Mouse (Mus musculus) thymus, adult 18-20 months (tissue): Measurements from ENCODE around the gene 4932438A13Rik.

ENCODE experiments used
- DNase-seq, 2 experiments: peaks; one replicate each; pipeline ENCODE4 v3.0.0; 2022; ENCODE audit warnings: mixed read lengths in 2 of 2

The 4932438A13Rik gene

DNA sequence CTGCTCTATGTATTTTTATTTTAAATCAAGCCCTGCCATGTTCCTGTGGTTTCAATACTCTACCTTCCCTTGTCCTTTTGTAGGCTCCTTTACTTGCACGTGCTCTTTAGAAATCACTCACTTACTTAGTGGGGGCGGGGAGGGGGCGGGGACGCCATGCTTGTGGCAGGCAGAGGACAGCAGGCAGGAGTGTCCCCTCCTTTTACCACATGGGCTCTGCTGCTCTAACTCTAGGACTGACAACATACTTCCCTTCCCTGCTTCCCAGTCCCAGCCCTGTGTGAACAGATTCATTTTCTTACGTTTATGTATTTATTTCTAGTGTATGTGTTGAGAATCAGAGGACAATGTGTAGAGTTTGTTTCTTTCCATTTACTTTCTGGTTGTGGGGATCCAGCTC, 78.7 kb downstream of the 4932438A13Rik start:
- no peak for DNase-seq

DNA sequence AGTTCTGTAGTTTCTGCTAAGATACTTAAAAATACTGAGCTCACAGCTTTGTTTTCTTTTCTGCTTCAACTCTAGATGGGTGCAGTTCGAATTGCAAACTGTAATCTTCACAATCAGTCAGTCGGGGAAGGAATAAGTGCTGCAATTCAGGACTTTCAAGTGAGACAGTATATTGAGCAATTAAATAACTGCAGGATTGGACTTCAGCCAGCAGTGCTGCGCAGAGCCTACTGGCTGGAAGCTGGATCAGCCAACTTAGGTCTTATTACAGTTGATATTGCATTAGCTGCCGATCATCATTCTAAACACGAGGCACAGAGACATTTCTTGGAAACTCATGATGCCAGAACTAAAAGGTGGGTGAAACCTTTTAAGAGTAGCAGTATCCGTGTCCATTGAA, 79.2 kb downstream of the 4932438A13Rik start:
- DNase-seq: no peak

DNA sequence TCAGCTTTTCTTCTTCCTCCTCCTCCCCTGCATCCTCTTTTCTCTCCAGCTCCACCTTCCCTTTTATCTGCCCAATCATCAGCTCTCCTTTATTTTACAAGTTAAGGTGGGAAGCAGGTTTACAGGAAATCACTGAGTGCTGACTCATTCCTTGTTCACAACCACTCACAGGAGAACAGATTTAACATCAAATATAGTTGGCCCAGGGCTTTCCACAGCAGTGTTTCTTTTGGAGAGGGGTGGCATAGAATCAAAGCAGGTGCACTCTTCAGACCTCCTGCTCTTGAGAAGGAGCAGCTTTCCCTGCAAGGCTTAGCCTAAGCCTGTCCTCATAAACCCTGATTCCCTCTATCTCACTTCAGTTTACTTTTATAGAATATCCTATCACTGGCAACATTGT, 80.8 kb downstream of the 4932438A13Rik start:
- DNase-seq: no peak

DNA sequence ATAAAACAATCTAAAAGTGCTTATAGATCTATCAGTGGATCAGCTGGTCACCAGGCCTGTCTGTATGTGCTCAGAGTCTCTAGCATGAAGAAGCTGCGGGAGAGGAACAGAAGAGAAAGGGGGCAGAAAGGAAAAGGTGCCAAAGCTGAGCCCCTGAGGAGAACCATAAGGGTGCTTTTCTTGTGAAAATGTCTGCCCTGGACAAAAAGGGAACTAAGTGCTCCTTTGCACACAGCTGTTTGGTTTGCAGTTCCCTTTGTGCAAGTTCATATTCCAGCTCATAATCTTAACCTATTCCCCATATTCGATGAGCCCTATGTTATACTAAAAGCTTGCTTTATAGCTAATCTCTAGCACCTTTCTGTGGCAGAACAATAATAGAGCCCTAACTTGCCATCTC, 175.1 kb downstream of the 4932438A13Rik start:
- no peak for DNase-seq

DNA sequence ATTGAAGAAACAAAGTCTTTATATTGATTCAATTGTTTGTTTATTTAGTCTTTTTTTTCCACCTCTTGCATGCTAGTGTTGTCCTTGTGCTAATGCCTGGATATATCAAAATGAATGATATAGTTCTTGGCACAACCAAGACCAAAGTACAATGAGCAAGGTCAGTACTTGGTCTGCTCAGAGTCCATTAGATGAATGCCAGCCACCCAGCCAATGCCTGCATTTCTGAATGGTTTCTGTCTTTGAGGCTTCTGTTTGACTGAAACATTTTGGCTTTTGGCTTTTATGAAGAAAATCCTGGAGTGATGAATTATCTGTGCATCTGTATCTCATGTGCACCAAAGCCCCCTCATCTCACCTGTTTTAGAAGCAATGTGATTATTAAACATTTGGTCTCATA, 176.9 kb downstream of the 4932438A13Rik start:
- no peak for DNase-seq

DNA sequence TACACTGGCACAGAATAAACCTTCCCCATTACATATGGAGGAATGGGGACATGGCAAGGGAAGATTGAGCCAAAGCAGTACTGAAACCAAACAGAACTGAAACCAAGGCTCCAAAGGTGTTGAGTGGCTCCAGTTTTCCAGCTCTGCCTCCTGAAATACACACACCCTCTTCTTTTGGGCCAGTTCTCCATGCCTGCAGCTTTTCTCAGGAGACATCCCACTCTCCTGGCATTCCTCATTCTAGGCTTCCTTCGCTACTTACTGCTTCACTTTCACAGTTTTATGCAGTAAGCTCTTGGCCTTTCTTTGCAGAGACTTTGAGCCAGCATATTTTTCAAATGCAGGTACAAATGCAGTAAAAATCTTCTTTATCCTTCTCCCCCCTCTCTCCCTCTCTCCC, 188.6 kb downstream of the 4932438A13Rik start:
- DNase-seq: no peak

DNA sequence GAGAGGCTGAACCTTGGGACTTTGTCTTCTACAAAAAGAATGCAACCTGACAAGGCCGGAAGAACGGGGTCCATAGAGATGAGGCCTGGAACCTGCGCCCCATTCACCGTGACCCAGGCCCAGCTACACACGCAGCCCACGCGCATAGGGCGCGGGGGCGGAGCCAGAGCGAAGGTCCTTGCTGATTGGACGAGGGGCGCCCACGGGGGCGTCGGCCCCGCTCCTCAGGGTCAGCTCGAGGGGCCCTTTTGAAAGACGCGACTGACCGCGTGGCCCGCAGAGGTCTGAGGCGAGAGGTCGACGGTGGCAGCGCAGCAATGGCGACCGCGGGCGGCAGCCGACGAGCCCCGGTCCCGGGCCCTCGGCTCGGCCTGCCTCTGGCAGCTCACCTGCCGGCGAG, 200.5 kb downstream of the 4932438A13Rik start, which contains the start of gene Adad1:
Gene Adad1, plus strand, starts transcription at position 122 of the 400 bp plus-strand sequence.
- DNase-seq: no peak

DNA sequence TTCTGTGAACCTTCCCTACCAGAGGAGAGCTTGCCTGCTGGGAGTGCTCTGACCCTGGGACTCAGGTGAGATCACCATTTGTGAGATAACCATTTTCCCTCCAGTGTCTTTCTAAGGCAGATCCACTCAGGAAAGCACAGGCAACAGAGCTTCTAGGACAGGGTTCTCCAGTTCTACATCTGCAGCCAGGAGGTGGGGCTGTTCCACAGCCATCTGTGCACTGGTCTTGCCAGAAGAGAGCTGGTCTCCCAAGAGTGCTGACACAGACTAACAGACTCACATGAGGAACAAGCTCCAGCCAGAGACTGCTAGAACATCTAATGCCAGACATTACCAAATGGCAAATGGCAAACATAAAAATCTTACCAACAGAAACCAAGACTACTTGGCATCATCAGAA, 210.3 kb downstream of the 4932438A13Rik start:
- no peak for DNase-seq

DNA sequence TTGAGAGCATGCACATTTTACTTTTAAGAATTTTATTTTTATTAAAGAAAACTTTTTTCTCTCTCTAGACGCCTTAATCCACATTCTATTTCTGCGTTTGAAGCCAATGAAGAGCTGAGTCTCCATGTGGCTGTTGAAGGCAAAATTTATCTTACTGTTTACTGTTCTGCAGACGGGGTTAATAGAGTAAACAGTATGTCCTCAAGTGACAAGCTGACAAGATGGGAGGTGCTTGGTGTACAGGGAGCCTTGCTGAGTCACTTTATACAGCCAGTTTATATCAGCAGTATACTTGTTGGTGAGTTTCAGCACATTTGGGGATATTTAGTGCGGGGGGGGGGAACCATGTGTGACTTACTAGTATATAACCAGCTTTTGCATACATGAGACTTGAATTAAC, 222.0 kb downstream of the 4932438A13Rik start:
- DNase-seq: no peak

DNA sequence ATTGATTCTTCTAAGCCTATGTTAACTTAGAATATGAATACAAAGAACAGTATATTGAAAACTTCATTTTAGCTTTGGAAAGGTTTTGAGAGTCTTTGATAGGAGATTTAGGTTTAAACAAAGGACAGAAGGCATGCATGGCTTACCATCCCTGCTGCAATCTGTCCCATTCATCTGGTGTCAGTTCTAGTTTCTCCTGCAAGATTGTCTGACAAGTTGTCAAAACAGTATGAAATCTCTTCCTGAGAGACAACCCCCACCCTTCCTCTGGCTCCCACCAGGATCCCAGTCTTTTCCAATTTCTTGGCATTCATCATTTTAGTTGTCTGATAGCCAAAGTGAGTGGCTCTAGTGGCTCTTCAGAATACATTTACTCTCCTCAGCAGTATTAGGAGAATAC, 227.8 kb downstream of the 4932438A13Rik start:
- DNase-seq: no peak
